Mouse (Mus musculus) gastrocnemius, adult 8-10 months (tissue): ENCODE data around the gene Smyd3. TPM values are rescaled to one million over a fixed set of nuclear protein-coding genes. Genes with fewer than 3 reads are reported as not detected.

Experiments used
- DNase-seq, 2 experiments: peaks; one replicate each; pipeline ENCODE4 v3.0.0; 2022; ENCODE audit warnings: low spot score in 2 of 2
- total RNA-seq, 4 experiments: library from RNA; stranded (reverse); gene quantifications; 2 replicates each; pipeline ENCODE4 v1.2.4; 2022

Gene Smyd3
- total RNA-seq, 4 experiments from 2014 or later = 5.3 to 7.3 (median 6.5) TPM

- no peak for DNase-seq
Observed at GRCm38 (mm10) chr1:179384296-179384695, 133.5 kb downstream of the Smyd3 start.

- DNase-seq = no peak
Observed at GRCm38 (mm10) chr1:179378102-179378501, 139.7 kb downstream of the Smyd3 start.

- no peak for DNase-seq
Observed at GRCm38 (mm10) chr1:179374987-179375386, 142.9 kb downstream of the Smyd3 start.

GRCm38 (mm10) chr1:179373911-179374310 lies 143.9 kb downstream of the Smyd3 start:
- no peak for DNase-seq

GRCm38 (mm10) chr1:179371191-179371590 lies 146.7 kb downstream of the Smyd3 start:
- DNase-seq = no peak

GRCm38 (mm10) chr1:179368426-179369010 lies 149.3 kb downstream of the Smyd3 start:
- DNase-seq = no peak

- DNase-seq = no peak
Observed at GRCm38 (mm10) chr1:179361481-179362466, 156.1 kb downstream of the Smyd3 start.

- no peak for DNase-seq
Observed at GRCm38 (mm10) chr1:179357111-179357510, 160.7 kb downstream of the Smyd3 start.

- no peak for DNase-seq
Observed at GRCm38 (mm10) chr1:179354250-179354649, 163.6 kb downstream of the Smyd3 start.

GRCm38 (mm10) chr1:179345318-179345925 lies 172.4 kb downstream of the Smyd3 start:
- DNase-seq = no peak

GRCm38 (mm10) chr1:179343426-179343825 lies 174.4 kb downstream of the Smyd3 start:
- no peak for DNase-seq

- DNase-seq = no peak
Observed at GRCm38 (mm10) chr1:179341589-179341988, 176.3 kb downstream of the Smyd3 start.

GRCm38 (mm10) chr1:179339066-179339465 lies 178.8 kb downstream of the Smyd3 start:
- no peak for DNase-seq

- DNase-seq = no peak
Observed at GRCm38 (mm10) chr1:179337529-179337928, 180.3 kb downstream of the Smyd3 start.

- no peak for DNase-seq
Observed at GRCm38 (mm10) chr1:179326965-179327308, 190.9 kb downstream of the Smyd3 start.

- DNase-seq = no peak
Observed at GRCm38 (mm10) chr1:179326262-179326964, 191.4 kb downstream of the Smyd3 start.

- DNase-seq = no peak
Observed at GRCm38 (mm10) chr1:179324271-179324670, 193.6 kb downstream of the Smyd3 start.

- DNase-seq = no peak
Observed at GRCm38 (mm10) chr1:179313618-179314017, 204.2 kb downstream of the Smyd3 start.

- DNase-seq = no peak
Observed at GRCm38 (mm10) chr1:179309487-179309886, 208.4 kb downstream of the Smyd3 start.

GRCm38 (mm10) chr1:179302446-179303230 lies 215.2 kb downstream of the Smyd3 start:
- DNase-seq = no peak

GRCm38 (mm10) chr1:179295626-179296025 lies 222.2 kb downstream of the Smyd3 start:
- DNase-seq = no peak
